Mouse (Mus musculus): ENCODE measurements at regions not wholly inside any gene's neighbourhood (a gene's known extent, or its start where the extent isn't known, plus 50 kb on each side); places are given as distances from the start of the nearest gene placed in this dataset.

GRCm38 (mm10) chr6:140187106-140187505 is 145.8 kb upstream of the Plcz1 start:
- DNase-seq (ENCODE audit: low spot score in 2 of 2), result no peak

- no peak for DNase-seq (ENCODE audit: low spot score in 2 of 2)
These were observed 138.7 kb upstream of the Plcz1 start for GRCm38 (mm10) chr6:140179999-140180398.

GRCm38 (mm10) chr6:140178425-140179193 is 137.4 kb upstream of the Plcz1 start:
- no peak for DNase-seq (ENCODE audit: low spot score in 2 of 2)

DNA sequence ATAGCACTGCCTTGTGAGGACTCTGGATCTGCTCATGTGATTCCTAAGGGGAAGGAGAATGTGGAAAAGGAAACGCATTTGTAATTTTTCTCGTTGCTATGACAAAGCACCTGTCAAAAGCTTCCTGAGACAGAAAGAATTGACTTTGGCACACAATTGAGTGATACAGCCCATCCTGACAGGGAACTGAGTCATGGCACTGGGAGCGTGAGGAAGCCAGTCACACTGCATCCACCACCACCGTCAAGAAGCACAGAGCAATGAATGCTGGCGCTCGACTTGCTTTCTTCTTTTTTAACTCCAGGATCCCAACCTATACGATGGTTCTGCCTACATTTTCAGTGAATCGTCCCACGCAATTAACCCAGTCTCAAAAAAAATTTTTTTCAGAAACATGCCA is 131.5 kb upstream of the Plcz1 start:
- DNase-seq (ENCODE audit: low spot score in 2 of 2), result no peak

DNA sequence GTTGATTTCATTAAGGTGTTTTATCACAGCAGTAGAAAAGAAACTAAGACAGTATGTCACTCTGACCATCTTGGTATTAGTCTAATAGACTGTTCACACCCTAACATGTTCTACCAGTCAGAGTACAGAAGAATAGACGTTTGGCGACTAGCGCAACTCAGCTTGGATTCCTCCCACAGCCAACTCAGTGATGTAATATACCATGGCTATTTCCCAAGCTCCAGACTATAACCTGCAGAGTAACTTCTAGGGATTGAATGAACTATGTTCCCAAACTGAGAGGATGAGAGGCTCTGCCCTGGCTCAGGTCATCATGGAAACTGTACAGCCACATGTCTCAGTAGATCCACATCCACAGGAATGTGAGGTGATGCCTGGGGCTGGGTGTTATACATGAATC is 128.6 kb upstream of the Plcz1 start:
- DNase-seq (ENCODE audit: low spot score in 2 of 2), result no peak

GRCm38 (mm10) chr6:140167182-140167581 is 125.9 kb upstream of the Plcz1 start:
- DNase-seq (ENCODE audit: low spot score in 2 of 2), result no peak

- DNase-seq (ENCODE audit: low spot score in 2 of 2), result no peak
These were observed 121.5 kb upstream of the Plcz1 start for GRCm38 (mm10) chr6:140162729-140163128.

GRCm38 (mm10) chr6:140161482-140161881 is 120.2 kb upstream of the Plcz1 start:
- DNase-seq (ENCODE audit: low spot score in 2 of 2), result no peak

- no peak for DNase-seq (ENCODE audit: low spot score in 2 of 2)
These were observed 119.7 kb upstream of the Plcz1 start for GRCm38 (mm10) chr6:140160946-140161345.

- no peak for DNase-seq (ENCODE audit: low spot score in 2 of 2)
These were observed 117.7 kb upstream of the Plcz1 start for GRCm38 (mm10) chr6:140158986-140159385.

DNA sequence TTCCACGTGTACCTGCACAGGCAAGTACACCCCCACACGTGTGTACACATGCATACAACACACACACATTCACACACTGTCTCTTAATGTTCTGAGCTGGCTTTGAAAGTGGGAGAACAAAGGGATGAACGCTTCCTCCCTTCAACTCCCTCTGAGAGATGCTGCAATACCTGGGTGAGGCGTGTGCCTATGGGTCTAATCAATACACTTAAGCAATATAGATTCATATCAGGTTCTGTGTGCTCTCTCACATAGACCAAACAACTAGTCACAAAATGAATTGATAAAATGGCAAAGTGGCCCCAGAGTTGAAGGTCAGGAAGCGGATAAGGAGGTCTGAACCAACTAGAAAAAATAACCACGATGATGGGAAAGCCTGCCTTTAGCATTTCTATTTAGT is 116.1 kb upstream of the Plcz1 start:
- no peak for DNase-seq (ENCODE audit: low spot score in 2 of 2)

GRCm38 (mm10) chr6:140152418-140153176 is 111.3 kb upstream of the Plcz1 start:
- peak; percentile 33 to 83 for DNase-seq (ENCODE audit: low spot score in 2 of 2)

GRCm38 (mm10) chr6:140148628-140149245 is 107.5 kb upstream of the Plcz1 start:
- DNase-seq (ENCODE audit: low spot score in 2 of 2), result no peak

DNA sequence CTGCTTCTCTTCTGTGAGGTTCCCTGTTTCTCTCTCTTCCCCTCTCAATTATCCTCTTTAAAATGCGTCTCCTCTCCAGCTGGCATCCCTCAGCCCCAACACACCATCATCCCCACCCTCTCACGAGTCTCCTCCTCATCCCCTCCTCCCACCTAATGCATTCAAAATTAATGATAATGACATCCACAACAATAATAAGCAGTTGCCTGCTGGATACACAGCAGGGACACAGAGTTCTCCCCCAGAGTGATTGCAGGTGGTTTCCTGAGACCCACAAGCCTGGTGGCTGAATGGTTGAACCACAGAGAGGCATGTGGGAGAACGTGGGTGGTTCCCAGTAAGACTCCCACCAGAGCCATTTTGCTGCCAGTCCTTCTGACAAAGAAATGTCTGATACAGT is 106.9 kb upstream of the Plcz1 start:
- DNase-seq (ENCODE audit: low spot score in 2 of 2), result peak; percentile 61 to 89

DNA sequence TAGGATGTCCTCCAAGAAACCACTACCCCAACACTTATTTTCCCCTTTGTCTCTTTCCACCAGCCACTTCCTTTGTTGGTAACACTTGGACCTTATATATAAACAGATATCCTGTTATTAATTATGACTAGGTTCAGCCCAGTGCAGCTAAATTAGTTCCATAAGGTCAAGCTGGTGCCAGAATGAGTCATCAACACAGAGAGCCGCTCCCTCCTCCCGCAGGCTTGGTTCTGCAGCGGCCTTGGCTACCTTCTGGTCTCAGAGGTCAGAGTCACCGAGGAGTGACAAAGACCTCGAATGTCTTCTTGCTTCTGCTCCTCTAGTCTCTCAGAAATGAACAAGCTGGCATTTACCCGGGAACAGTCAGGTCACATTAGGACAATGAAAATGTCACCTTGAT is 106.5 kb upstream of the Plcz1 start:
- DNase-seq (ENCODE audit: low spot score in 2 of 2), result peak in 1 of 2 experiments; percentile 9

DNA sequence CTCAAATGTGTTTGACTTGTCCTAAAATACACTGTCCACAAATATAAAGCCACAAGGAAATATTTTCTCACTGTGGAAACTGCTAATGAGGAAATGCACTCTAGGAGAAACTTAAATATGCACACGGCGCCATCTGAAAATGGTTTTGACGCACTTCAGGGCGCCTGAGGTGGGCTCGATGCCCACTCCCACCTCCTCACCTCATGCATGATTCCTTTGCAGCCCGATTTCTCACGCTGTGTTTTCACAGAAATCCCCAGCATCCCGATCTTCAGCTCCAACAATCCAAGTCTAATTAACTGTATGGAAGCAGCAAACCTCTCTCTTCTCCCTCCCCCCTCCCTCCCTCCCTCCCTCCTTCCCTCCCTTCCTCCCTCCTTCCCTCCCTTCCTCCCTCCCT is 92.5 kb upstream of the Plcz1 start:
- peak in 1 of 2 experiments; percentile 15 for DNase-seq (ENCODE audit: low spot score in 2 of 2)

GRCm38 (mm10) chr6:140126645-140127044 is 85.4 kb upstream of the Plcz1 start:
- DNase-seq (ENCODE audit: low spot score in 2 of 2), result no peak

DNA sequence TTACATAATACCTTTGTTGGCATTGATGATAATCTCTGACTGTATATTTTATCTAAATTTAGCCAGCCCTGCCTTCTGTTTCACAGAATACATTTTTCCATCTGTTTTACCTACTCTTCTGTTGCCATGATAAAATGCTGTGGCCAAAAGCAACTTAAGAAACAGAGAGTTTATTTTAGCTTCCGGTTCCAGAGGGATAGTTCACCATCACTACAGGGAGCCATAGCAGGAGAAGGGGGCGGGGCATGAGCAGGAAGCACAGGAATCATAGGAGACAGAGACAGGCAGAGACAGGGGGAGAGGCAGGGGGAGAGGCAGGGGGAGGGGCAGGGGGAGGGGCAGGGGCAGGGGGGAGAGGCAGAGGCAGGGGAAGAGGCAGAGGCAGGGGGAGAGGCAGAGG is 72.8 kb upstream of the Plcz1 start:
- DNase-seq (ENCODE audit: low spot score in 2 of 2), result no peak

GRCm38 (mm10) chr6:140112054-140112453 is 70.8 kb upstream of the Plcz1 start:
- no peak for DNase-seq (ENCODE audit: low spot score in 2 of 2)

DNA sequence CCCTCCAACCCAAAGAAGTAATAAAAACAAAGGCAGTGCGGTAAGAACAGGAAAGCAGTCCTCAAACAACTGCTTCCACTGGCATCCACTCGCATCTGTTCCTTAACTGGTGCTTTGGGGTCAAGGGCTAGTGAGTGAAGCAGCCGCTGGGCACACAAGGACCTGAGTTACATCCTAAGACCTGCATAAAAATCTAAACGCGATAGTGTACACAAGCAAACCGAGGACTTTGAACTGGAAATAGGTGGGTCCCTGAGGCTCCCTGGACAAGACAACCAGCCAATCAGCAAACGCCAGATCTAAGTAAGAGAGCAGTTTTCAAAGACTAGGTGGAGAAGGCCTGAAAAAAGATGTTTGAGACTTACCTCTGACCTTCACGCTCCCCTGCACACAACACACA is 66.8 kb upstream of the Plcz1 start:
- DNase-seq (ENCODE audit: low spot score in 2 of 2), result no peak

- DNase-seq (ENCODE audit: low spot score in 2 of 2), result no peak
These were observed 66.4 kb upstream of the Plcz1 start for GRCm38 (mm10) chr6:140107628-140108027.

GRCm38 (mm10) chr6:140106141-140106540 is 64.9 kb upstream of the Plcz1 start:
- DNase-seq (ENCODE audit: low spot score in 2 of 2), result no peak
